ENCODE assay signal across 51 mouse cellular contexts in genomic region chr13:98948146-98948545, GRCm38 (mm10). TPM values are rescaled to one million over a fixed set of nuclear protein-coding genes. Genes with fewer than 3 reads are reported as not detected.
"Had no signal": no experiment of that assay in that cellular context is flagged by ENCODE, and none has a peak within 500 bp of the region (broad histone marks: within the 10 kb centered on the region; RNA-seq: fewer than 3 reads in every experiment).

No protein-coding gene starts in this region.

- ATAC-seq: hindbrain, embryonic 16.5 days; hindbrain, postnatal 0 days; inflammation-experienced regulatory T-cells, adult 6 months; intestine, embryonic 15.5 days; intestine, embryonic 16.5 days; intestine, postnatal 0 days had no signal

- H3K4me2 ChIP-seq: heart, embryonic 11.5 days; heart, embryonic 12.5 days; heart, embryonic 13.5 days; heart, embryonic 15.5 days; hindbrain, embryonic 12.5 days; hindbrain, embryonic 13.5 days; hindbrain, embryonic 14.5 days; hindbrain, embryonic 15.5 days; intestine, embryonic 15.5 days; kidney, embryonic 15.5 days had no signal

- H3K9ac ChIP-seq: heart, embryonic 12.5 days; heart, embryonic 13.5 days; heart, embryonic 15.5 days; hindbrain, embryonic 12.5 days; hindbrain, embryonic 13.5 days; hindbrain, embryonic 14.5 days; hindbrain, embryonic 15.5 days; intestine, embryonic 15.5 days; kidney, embryonic 15.5 days had no signal

- DNase-seq: heart, adult 2 months; heart, postnatal 10 days; heart, postnatal 14 days; heart, postnatal 36 days; heart, postnatal 4 days; kidney, adult 11 months; kidney, adult 18-20 months; kidney, adult 2 months; kidney, adult 8-10 months; kidney, adult 9 months; kidney, postnatal 10 days; kidney, postnatal 14 days; kidney, postnatal 25 days; kidney, postnatal 36 days; kidney, postnatal 4 days; layer of hippocampus, adult 9-11 months; layer of hippocampus, postnatal 36 days had no signal

- H3K9me3 ChIP-seq: heart, embryonic 12.5 days; heart, embryonic 13.5 days; heart, embryonic 15.5 days; hindbrain, embryonic 10.5 days; hindbrain, embryonic 12.5 days; hindbrain, embryonic 13.5 days; hindbrain, embryonic 15.5 days; intestine, embryonic 15.5 days; kidney, embryonic 15.5 days had no signal

- H3K4me1 ChIP-seq: heart, embryonic 12.5 days; heart, embryonic 13.5 days; heart, embryonic 15.5 days; hindbrain, embryonic 13.5 days; hindbrain, embryonic 15.5 days; intestine, embryonic 15.5 days had no signal

- H3K27me3 ChIP-seq: heart, embryonic 12.5 days; heart, embryonic 13.5 days; heart, embryonic 15.5 days; hindbrain, embryonic 12.5 days; hindbrain, embryonic 13.5 days; hindbrain, embryonic 15.5 days; intestine, embryonic 15.5 days; kidney, embryonic 15.5 days had no signal

- H3K27ac ChIP-seq: heart, adult 2 months; heart, embryonic 13.5 days; heart, embryonic 15.5 days; hindbrain, embryonic 10.5 days; hindbrain, embryonic 12.5 days; hindbrain, embryonic 13.5 days; hindbrain, embryonic 14.5 days; hindbrain, embryonic 15.5 days; hindbrain, postnatal 0 days; intestine, embryonic 15.5 days; kidney, embryonic 15.5 days; kidney, postnatal 0 days; layer of hippocampus, adult 2 months had no signal

- H3K4me3 ChIP-seq: heart, adult 2 months; heart, embryonic 12.5 days; heart, embryonic 13.5 days; heart, embryonic 15.5 days; hindbrain, embryonic 10.5 days; hindbrain, embryonic 12.5 days; hindbrain, embryonic 13.5 days; hindbrain, embryonic 15.5 days; intestine, embryonic 15.5 days; kidney, embryonic 15.5 days; layer of hippocampus, adult 2 months had no signal

- H3K36me3 ChIP-seq: heart, embryonic 12.5 days; heart, embryonic 13.5 days; heart, embryonic 15.5 days; hindbrain, embryonic 10.5 days; hindbrain, embryonic 12.5 days; hindbrain, embryonic 13.5 days; hindbrain, embryonic 15.5 days; intestine, embryonic 15.5 days; kidney, embryonic 15.5 days had no signal

RNA-seq across cellular contexts. Expression of gene 1700024P04Rik, which starts 36.2 kb away (rescaled TPM):
- total RNA-seq: heart, adult 2 months; heart, adult 8-10 months; heart, postnatal 10 days; heart, postnatal 14 days; heart, postnatal 25 days; heart, postnatal 36 days; heart, postnatal 4 days; hematopoietic stem cell, adult 5-6 weeks; hindbrain, postnatal 0 days; layer of hippocampus, adult 18-20 months; layer of hippocampus, adult 2 months; layer of hippocampus, adult 8-10 months; layer of hippocampus, postnatal 10 days; layer of hippocampus, postnatal 14 days; layer of hippocampus, postnatal 25 days; layer of hippocampus, postnatal 36 days had no signal
- polyA plus RNA-seq: heart, adult 2 months; heart, embryonic 11.5 days; heart, embryonic 12.5 days; heart, embryonic 13.5 days; heart, embryonic 14.5 days; heart, embryonic 15.5 days; heart, embryonic 16.5 days; heart, postnatal 0 days; hindbrain, embryonic 10.5 days; hindbrain, embryonic 11.5 days; hindbrain, embryonic 12.5 days; hindbrain, embryonic 13.5 days; hindbrain, embryonic 14.5 days; hindbrain, embryonic 15.5 days; hindbrain, embryonic 16.5 days; hindbrain, postnatal 0 days; inflammation-experienced regulatory T-cells, adult 6 months; intestine, embryonic 14.5 days; intestine, embryonic 15.5 days; intestine, embryonic 16.5 days; intestine, postnatal 0 days; kidney, adult 2 months; kidney, embryonic 14.5 days; kidney, embryonic 15.5 days; kidney, embryonic 16.5 days; kidney, postnatal 0 days; large intestine, adult 2 months had no signal
